Mouse (Mus musculus) small intestine, adult 10 weeks (tissue): ENCODE data around the gene Bbs2. TPM values are rescaled to one million over a fixed set of nuclear protein-coding genes. Genes with fewer than 3 reads are reported as not detected.

Experiments
- polyA plus RNA-seq: library from polyadenylated mRNA; stranded (reverse); fragments of 350-450 nt; fragmentation: Illumina TruSeq; extraction: RNeasy Lipid Tissue Mini Kit (QIAGEN cat#74804); gene quantifications from one replicate; pipeline ENCODE4 v1.2.3, GENCODE M21; 2014; ENCODE audit warnings: low replicate concordance

The Bbs2 gene
- 1.9 TPM for polyA plus RNA-seq

DNA sequence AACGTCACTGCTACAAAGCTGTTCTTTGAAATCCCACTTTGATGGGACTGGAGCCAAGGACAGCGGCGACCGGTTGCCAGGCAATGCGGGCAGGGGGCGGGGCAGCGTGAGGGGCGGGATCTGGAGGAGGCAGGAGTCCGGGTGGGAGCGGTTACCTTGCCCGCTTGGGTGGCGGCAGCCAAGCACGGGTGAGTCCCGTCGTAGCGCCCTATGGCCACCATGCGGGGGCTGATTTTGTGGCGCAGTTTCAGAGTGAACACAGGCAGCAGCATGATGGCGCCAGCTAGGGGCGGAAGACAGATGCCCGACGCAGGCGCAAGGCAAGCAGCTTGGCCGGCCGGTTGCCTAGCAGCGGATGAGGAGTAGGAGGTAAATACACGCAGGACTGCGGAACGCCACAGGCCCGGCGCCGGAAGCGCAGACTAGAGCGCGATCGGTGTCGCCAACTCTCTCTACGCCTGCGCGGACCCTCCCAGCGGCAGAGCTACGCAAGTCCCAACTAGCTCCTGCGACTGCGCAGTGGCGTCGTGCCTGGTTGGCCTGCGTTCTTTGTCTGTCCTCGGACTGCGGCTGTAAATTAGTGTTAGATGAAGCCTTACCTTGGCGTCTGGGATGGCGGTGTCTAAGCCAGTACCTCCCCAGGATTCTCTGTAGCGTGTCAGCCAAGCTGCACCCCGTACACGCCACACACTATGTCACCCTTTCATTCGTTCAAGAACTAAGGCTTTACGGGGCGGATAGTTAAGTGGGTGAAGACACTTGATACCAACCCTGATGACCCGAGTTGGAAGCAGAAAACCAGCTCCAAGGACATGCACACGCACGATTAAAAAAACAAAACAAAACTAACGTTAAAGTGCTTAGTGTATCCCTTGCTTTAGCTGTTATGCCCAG lies at the start of gene Bbs2:
Bbs2 (minus strand) TSS at position 848 of the 894 bp plus-strand sequence.

DNA sequence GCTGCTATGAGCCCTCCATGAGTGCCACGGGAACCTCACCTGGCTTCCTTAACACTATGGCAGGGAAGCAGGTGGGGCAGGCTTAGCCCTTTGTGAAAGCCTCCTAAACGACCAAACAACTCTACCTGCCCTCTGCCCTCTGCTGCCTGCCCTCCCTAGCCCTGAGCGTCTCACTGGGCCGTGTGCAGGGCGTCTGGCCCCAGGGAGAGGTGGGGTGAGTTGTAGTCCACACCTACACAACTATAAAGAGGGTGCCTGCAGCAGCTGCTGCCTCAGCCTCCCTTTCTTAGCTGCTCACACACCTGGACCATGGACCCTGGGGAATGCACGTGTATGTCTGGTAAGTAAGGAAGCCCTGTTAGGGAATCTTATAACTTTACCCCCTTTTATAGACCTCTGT lies 38.2 kb upstream of the Bbs2 start, which contains the start of gene Mt4:
Mt4 (plus strand) TSS at position 265 of the 400 bp plus-strand sequence.

DNA sequence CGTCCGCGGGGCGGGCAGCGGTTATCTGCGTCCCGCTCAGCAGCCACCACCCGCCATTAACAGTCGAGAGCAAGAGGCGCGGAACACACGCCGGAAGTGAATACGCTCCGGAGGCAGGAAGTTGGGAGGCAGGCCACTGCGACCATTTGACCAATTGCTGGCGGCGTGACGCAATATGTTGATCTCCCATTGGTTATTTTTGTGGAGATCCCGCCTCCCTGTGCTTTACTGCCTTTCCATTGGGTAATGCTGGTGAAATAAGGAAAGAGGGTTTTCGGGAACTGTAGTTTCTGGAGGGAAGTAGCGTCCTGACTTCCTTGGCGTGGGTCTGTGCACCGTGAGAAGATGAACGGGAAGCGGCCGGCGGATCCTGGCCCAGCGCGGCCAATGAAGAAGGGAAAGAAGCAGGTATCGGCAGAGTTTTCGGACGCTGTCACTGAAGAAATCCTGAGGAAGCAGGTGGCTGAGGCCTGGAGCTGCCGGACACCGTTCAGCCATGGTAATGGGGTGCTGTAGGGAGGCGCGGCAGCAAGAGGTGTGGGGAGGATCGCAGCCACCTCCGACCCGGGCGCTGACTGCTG lies 61.7 kb downstream of the Bbs2 start, which contains the start of the genes Nudt21 and Ogfod1:
Nudt21 (minus strand) TSS at position 88 of the 581 bp plus-strand sequence.
Ogfod1 (plus strand) TSS at position 255 of the 581 bp plus-strand sequence.

Other genes starting within 250 kb of the Bbs2 start
- 65.2 TPM for gene Amfr, start 86.1 kb downstream of the Bbs2 start, polyA plus RNA-seq
- gene Nudt21, start 61.9 kb downstream of the Bbs2 start, polyA plus RNA-seq: 89.8 TPM
- 17.6 TPM for gene Ogfod1, start 61.7 kb downstream of the Bbs2 start, polyA plus RNA-seq
- gene Mt4, start 38.3 kb upstream of the Bbs2 start, polyA plus RNA-seq: not detected
- gene Mt3, start 53.7 kb upstream of the Bbs2 start, polyA plus RNA-seq: not detected
- 6.7 TPM for gene Mt2, start 73.7 kb upstream of the Bbs2 start, polyA plus RNA-seq
- 2.2 TPM for gene Mt1, start 80.2 kb upstream of the Bbs2 start, polyA plus RNA-seq
- 6.1 TPM for gene Nup93, start 115.6 kb upstream of the Bbs2 start, polyA plus RNA-seq
- not detected for gene Slc12a3, start 230.3 kb upstream of the Bbs2 start, polyA plus RNA-seq